Mouse (Mus musculus): ENCODE results near the gene Mfsd13b. TPM values are rescaled to one million over a fixed set of nuclear protein-coding genes. Genes with fewer than 3 reads are reported as not detected.
"Not testable (repeated sequence)": the region's sequence is repeated elsewhere in the genome, so short reads cannot be mapped to it uniquely, and the experiment has no call there.

The Mfsd13b gene
- total RNA-seq, 2 experiments from 2014 or later, result not detected

DNA sequence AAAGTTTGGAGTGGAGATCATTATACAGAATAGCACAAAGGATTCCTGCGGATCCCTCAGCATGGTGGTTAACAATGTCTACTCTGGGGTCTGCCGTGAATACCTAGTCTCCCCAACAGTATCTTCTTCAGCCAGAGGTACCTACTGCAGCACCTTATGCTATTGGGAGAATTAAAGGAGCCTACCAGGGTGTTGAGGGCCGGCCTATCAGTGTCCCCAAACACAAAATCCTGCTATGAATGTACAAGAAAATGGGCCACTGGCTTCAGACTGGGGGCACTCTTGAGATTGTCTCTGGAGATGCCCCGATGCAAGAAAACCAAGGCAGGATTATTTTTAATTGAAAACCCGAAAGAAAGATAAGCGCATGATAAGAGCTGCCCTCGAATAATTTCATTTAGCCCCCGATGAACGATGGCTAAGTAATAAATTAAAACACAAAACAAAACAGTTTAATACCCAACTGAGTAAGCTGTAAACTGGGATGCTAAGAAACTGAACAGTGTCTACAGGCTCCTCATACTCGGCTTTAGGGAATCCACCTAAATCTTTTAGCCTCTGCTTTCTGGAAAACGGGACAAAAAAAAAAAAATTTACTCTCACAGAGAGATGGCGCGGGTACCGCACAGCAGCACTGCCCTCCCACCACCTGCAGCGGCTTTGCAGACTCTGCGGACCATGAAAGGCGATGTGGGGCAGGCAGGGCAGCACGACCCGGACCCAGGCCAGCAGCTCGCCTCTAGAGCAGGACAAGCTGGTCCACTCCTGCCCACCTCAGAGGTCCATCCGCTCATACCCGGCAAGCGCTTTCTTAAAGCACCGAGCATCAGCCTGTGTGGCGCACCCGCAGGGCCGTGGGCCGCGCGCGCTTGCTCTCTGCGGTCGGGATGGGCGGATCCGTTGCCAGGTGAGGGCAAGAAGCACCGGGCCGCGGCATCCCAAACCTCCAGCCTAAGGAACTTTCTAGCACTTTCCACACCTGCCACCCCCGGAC lies 1.1 kb upstream of the Mfsd13b start:
- intact Hi-C loops (cut with DNase I), result no loop called here

DNA sequence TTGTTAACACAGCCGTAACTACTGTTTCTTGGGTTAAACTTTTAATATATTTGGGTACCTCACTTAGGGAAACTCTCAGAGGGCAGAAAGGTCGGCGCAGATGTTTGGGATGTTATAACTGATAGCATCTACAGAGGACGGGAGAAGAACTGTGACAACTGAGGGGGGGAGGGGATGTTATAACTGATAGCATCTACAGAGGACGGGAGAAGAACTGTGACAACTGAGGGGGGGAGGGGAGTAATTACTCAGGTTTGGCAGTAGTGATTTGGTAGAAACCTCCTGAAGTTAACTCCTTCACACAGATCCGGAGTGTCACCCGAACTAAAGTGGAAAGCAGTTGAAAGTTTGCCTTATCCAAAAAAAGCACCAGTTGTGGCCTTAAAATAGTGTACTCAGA lies 659 bp downstream of the Mfsd13b start:
- no peak for DNase-seq
- intact Hi-C loops (cut with DNase I), result no loop called here

More for the DNA sequence above, 1.1 kb upstream of the Mfsd13b start:
- DNase-seq, result peak; percentile 45

GRCm38 (mm10) chr7:120991191-120991590 lies 8.9 kb downstream of the Mfsd13b start:
- no peak for DNase-seq

DNA sequence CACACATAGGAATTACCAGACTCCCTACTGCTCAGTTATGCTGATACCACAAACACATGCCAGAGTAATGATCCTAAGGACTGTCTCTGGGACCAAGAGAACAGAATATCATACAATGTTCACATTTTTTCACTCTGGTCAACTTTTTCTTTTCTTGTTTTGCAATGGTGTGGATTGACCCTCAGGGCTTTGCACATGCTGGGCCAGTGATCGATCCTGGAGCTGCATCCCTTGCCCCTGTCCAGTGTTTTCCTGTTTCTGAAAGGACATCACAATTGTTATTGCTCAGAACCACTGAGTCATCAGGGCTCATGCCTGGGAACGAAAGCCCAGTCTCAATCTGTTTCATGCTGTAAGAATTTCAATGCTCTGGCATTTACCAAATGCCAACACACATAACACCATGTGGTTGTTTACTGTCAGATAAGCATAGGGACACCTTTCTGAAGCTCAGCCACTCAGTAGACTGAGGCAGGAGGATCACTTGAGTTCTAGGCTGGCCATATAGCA lies 16.8 kb downstream of the Mfsd13b start:
- intact Hi-C loops (cut with DNase I), result loop anchor here (2.0 kb wide), 1 partner anchor 32 kb away; no protein-coding TSS in a partner anchor
- DNase-seq, result no peak

More at GRCm38 (mm10) chr7:120991191-120991590, 8.9 kb downstream of the Mfsd13b start:
- intact Hi-C loops (cut with DNase I), result no loop called here

GRCm38 (mm10) chr7:121000065-121000822 lies 17.9 kb downstream of the Mfsd13b start:
- intact Hi-C loops (cut with DNase I), result no loop called here

DNA sequence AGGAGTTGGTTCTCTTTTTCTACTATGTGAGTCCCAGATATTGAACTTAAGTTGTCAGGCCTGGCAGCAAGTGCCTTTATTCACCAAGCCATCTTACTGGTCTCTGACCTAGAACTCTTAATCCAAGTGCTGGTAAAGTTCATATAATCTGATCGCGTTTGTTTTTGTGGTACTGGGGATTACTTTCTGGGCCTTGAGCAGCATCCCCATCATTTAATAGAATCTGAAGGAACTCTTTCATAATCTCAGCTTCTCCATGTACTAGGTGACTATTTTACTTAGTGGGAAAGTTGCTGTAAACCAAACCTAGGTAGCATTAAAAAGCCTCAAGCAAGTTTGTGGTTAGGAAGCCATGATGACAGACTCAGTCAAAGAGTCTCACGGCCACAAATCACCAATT lies 19.6 kb downstream of the Mfsd13b start:
- no peak for DNase-seq
- intact Hi-C loops (cut with DNase I), result no loop called here

More at GRCm38 (mm10) chr7:121000065-121000822, 17.9 kb downstream of the Mfsd13b start:
- DNase-seq, result no peak

DNA sequence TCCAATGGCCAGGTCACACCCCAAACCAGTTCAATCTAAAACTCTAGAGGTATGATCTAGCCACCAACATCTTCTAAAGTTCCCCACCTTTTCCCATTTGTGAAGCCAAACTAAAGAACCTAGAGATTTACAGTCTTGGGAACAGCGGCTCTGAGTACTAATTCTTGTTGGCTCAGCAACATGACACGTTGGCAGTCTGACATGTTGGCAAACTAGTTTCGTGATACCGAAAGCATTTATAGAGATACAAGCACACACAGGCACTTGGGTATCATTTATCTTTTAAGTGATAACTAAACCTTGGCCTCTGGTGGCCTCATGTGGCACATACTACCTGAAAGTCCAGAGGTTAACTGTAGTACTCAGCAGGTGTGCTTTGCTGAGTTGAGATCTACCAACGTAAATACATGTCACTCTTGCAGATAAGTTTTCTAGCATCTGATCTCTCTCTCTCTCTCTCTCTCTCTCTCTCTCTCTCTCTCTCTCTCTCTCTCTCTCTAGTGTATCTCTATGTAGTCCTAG lies 20.2 kb downstream of the Mfsd13b start:
- DNase-seq, result no peak
- intact Hi-C loops (cut with DNase I), result no loop called here

DNA sequence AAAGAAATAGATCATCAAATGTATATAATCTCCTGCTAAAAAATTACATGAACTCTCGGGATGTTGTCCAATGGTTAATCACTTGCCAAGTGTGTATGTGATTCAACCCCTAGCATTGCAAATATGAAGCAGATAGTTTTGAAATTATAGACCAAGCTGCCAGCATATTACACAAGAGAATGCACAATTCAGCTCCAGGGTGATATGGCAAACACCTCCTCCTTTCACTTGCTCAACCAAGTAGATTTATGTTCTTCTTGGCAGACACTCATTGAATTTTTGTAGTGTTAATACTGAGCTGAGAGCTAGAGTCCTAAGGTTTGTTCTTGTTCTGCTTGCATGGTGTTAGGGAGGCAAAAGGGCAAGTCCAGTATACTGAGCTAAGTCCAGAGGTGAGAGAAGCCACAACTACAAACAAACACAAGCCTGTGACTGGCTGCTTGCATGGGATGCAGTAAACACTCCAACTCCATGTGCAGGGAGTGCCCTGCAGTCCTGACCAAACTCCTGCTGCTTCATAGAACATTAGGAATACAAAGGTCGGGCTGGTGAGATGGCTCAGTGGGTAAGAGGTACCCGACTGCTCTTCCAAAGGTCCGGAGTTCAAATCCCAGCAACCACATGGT lies 21.6 kb downstream of the Mfsd13b start:
- no peak for DNase-seq
- intact Hi-C loops (cut with DNase I), result no loop called here

DNA sequence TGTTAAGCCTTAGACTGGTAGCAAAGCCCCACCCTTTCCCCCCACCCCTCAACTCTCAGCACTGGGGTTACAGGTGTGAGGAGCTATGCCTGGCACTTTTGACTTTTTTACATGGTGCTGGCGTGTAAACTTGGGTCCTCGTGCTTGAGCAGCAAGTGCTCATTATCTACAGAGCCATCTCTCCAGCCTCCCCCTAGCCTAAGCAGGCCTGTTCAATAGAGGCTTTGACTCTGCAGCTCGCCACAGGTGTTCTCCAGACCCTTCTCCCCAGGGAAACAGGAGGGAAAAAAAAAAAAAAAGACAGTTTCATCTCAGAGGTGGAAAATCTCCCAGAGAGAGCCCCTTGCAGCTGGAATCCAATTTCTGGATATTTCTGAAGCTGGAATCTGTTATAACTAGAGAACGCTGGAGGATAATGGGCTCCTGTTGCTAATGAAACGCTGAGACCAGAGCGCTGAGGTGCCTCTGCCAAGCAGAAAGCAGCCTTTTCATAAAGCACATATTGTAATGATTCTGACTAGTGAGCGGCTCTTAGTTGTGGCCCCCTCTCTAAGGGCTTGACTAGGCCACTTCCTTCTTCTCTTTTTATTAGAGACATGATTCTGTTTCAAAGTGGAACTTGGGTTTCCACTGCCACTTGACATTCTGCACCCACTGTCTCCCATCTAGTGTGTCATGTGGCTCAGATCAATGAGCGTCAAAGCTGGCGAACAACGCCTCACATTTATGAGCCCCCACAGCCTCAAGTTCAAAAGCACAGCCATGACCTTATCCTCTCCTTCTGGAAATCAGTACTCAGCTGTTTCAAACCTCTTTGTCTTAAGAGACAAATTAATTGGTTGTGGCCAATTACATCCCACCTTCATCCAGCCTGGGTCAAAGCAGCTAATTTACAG lies 29.7 kb downstream of the Mfsd13b start:
- intact Hi-C loops (cut with DNase I), result no loop called here
- DNase-seq, result no peak

DNA sequence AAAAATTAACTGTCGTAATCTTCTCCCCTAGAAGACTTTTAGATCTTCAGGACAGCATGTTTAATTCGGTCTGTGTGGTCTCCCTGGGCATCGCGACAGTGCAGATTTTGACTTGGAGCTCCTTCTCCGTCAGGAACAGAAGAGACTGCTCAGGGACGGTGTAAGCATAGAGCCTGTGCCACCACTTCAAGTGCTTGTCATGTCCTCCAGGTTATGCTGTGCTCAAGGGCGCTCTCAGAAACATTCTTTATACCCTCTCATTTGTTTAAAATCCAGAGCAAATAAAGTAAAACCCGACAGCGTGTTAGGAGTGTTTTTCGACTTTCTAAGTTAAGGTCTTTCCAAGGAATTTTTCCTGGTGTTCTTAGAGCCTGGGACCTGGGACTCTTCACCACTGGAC lies 32.2 kb downstream of the Mfsd13b start:
- intact Hi-C loops (cut with DNase I), result no loop called here
- DNase-seq, result no peak

DNA sequence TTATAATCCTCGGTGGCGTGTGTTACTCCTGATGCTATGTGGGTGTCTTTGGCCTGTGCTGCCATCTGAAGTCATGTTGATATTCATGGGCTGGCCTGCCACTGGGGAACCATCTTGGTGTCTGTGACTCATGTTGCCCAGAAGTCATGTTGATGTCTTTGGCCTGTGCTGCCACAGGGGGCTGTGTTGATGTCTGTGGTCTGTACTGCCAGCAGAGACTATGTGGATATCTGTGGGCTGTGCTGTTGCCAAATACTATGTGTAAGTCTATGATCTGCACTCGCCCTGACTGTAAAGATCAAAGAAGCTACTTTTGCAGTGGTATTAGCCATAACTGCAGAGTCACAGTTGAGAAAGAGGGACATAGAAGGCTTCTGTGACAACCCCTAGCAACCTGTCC lies 36.5 kb downstream of the Mfsd13b start:
- intact Hi-C loops (cut with DNase I), result no loop called here
- no peak for DNase-seq

DNA sequence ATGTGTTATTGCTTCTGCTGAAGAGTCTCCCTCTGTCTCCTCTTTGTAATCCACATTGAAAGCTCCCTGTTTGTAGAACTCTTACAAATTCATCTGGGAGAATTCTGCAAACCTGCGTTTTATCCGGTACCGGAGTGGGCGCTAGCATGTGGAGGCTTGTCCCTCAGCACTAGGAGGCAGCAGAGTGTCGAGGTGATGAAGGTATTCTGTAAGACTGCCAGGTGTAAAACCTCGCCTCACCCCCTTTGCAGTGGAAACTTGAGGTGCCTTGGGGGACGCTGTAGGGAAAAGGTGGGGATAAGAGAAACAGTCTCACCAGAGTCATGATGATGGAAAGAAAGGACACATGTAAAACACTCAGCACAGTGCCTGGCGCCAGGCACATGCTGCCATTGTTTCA lies 38.0 kb downstream of the Mfsd13b start:
- DNase-seq, result no peak

DNA sequence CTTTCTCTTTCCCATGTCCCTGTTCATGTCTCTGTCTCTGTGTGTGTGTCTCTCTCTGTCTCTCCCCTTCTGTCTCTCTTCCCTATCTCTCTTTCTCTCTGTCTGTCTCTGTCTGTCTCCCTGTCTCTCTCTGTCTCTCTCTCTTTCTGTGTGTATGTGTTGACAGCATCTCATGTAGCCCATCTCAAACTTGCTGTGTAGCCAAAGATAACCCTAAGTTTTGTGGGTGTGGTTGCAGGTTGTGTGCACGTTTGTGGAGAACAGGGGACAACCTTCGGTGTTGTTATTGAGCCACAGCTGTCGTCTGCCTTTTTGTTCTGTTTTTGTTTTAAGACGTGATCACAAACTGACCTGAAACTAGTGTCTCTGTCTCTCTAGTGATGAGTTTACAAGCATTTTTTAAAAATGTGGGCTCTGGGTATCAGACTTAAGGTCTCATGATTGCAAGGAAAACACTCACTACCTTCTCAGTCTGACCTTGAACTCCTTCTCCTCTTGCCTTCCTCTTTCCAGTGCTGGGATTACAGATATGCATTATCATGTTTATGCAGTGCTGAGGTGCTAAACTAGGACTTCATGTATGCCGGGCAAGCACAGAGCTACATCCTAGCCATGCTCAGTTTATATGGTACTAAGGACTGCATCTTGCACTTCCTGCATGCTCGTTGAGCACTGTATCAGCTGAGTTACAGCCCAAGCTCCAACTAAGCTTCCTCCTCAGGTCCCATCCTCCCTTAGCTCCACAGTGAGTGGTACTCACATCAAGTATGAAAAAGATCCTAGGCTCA lies 43.1 kb downstream of the Mfsd13b start:
- intact Hi-C loops (cut with DNase I), result no loop called here
- no peak for DNase-seq

More for the DNA sequence above, 38.0 kb downstream of the Mfsd13b start:
- intact Hi-C loops (cut with DNase I), result no loop called here

DNA sequence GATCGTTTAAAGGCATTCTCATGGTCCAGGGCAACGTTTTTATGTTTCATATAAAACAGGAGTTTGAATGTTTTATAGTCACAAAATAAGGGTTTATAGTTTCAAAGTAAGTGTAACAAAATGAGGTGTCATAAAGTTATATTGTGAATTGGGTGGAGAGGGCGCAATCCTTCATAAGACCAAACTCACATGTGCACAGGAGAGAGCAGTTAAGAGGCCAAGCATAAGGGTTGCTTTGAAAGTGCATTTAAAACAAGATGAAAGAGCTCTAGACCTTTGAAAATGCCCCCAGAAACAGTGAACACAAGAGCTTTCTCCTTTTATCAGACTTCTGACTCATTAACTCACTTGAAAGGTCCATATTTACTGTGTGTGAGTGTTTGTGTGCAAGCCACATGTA lies 44.0 kb downstream of the Mfsd13b start:
- no peak for DNase-seq
- intact Hi-C loops (cut with DNase I), result no loop called here

- DNase-seq; intact Hi-C loops (cut with DNase I): not testable (repeated sequence)
Measured at GRCm38 (mm10) chr7:121029947-121030346, 47.6 kb downstream of the Mfsd13b start.

- intact Hi-C loops (cut with DNase I), result no loop called here
Measured at GRCm38 (mm10) chr7:121033856-121034652, 51.7 kb downstream of the Mfsd13b start, which contains the start of gene Mettl9. Gene Mettl9, plus strand, starts transcription at chr7:121034445.

DNA sequence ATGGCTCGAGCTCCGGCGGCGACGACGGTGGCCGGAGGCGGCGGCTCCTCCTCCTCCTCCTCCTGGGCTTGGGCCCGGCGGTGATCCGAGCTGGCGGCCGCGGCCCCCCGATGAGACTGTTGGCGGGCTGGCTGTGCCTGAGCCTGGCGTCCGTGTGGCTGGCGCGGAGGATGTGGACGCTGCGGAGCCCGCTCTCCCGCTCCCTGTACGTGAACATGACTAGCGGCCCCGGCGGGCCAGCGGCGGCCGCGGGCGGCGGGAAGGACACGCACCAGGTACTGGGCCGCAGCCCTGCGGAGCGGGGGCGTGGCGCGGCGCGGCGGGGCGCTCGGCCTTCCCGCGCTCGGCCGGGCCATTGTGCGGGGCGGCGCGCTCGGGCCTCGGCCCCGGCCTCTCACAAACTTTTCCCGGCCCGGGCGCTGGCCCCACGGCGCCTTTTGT lies 52.4 kb downstream of the Mfsd13b start:
- no peak for DNase-seq
- intact Hi-C loops (cut with DNase I), result no loop called here

More at GRCm38 (mm10) chr7:121033856-121034652, 51.7 kb downstream of the Mfsd13b start, which contains the start of gene Mettl9:
- DNase-seq, result peak; percentile 97
